Mouse (Mus musculus): ENCODE measurements around the gene Xxylt1. TPM values are rescaled to one million over a fixed set of nuclear protein-coding genes. Genes with fewer than 3 reads are reported as not detected.
"Not testable (repeated sequence)": the region's sequence is repeated elsewhere in the genome, so short reads cannot be mapped to it uniquely, and the experiment has no call there.

Gene Xxylt1
- total RNA-seq, 2 experiments from 2014 or later = 17.2 to 19.6 TPM

- no peak for DNase-seq (ENCODE audit: low spot score in 2 of 2)
Observed at GRCm38 (mm10) chr16:31024997-31025396, 56.2 kb downstream of the Xxylt1 start.

- DNase-seq (ENCODE audit: low spot score in 2 of 2) = no peak
Observed at GRCm38 (mm10) chr16:31024221-31024620, 57.0 kb downstream of the Xxylt1 start.

- no peak for DNase-seq (ENCODE audit: low spot score in 2 of 2)
Observed at GRCm38 (mm10) chr16:31023803-31024202, 57.4 kb downstream of the Xxylt1 start.

GRCm38 (mm10) chr16:31022287-31022686 is 58.9 kb downstream of the Xxylt1 start:
- no peak for DNase-seq (ENCODE audit: low spot score in 2 of 2)

- no peak for DNase-seq (ENCODE audit: low spot score in 2 of 2)
Observed at GRCm38 (mm10) chr16:31019514-31019913, 61.7 kb downstream of the Xxylt1 start.

GRCm38 (mm10) chr16:31017687-31018413 is 63.4 kb downstream of the Xxylt1 start:
- DNase-seq (ENCODE audit: low spot score in 2 of 2) = no peak

GRCm38 (mm10) chr16:31016669-31017068 is 64.6 kb downstream of the Xxylt1 start:
- no peak for DNase-seq (ENCODE audit: low spot score in 2 of 2)

GRCm38 (mm10) chr16:31016169-31016568 is 65.1 kb downstream of the Xxylt1 start:
- DNase-seq (ENCODE audit: low spot score in 2 of 2) = no peak

- no peak for DNase-seq (ENCODE audit: low spot score in 2 of 2)
Observed at GRCm38 (mm10) chr16:31015271-31015670, 66.0 kb downstream of the Xxylt1 start.

- no peak for DNase-seq (ENCODE audit: low spot score in 2 of 2)
Observed at GRCm38 (mm10) chr16:31012236-31012635, 69.0 kb downstream of the Xxylt1 start.

GRCm38 (mm10) chr16:31010443-31010842 is 70.8 kb downstream of the Xxylt1 start:
- no peak for DNase-seq (ENCODE audit: low spot score in 2 of 2)

- no peak for DNase-seq (ENCODE audit: low spot score in 2 of 2)
Observed at GRCm38 (mm10) chr16:31008326-31008725, 72.9 kb downstream of the Xxylt1 start.

GRCm38 (mm10) chr16:31007582-31007981 is 73.7 kb downstream of the Xxylt1 start:
- DNase-seq (ENCODE audit: low spot score in 2 of 2) = no peak

GRCm38 (mm10) chr16:31005693-31006092 is 75.5 kb downstream of the Xxylt1 start:
- no peak for DNase-seq (ENCODE audit: low spot score in 2 of 2)

GRCm38 (mm10) chr16:31004321-31004682 is 76.9 kb downstream of the Xxylt1 start:
- no peak for DNase-seq (ENCODE audit: low spot score in 2 of 2)

- not testable (repeated sequence) for DNase-seq (ENCODE audit: low spot score in 2 of 2)
Observed at GRCm38 (mm10) chr16:31003592-31004320, 77.5 kb downstream of the Xxylt1 start.

- no peak for DNase-seq (ENCODE audit: low spot score in 2 of 2)
Observed at GRCm38 (mm10) chr16:31002926-31003325, 78.3 kb downstream of the Xxylt1 start.

GRCm38 (mm10) chr16:31002117-31002516 is 79.1 kb downstream of the Xxylt1 start:
- DNase-seq (ENCODE audit: low spot score in 2 of 2) = no peak

GRCm38 (mm10) chr16:30998711-30999110 is 82.5 kb downstream of the Xxylt1 start:
- DNase-seq (ENCODE audit: low spot score in 2 of 2) = no peak

GRCm38 (mm10) chr16:30998048-30998447 is 83.2 kb downstream of the Xxylt1 start:
- DNase-seq (ENCODE audit: low spot score in 2 of 2) = peak in 1 of 2 experiments; percentile 69

GRCm38 (mm10) chr16:30995446-30995845 is 85.8 kb downstream of the Xxylt1 start:
- DNase-seq (ENCODE audit: low spot score in 2 of 2) = no peak

GRCm38 (mm10) chr16:30994881-30995280 is 86.4 kb downstream of the Xxylt1 start:
- no peak for DNase-seq (ENCODE audit: low spot score in 2 of 2)

GRCm38 (mm10) chr16:30994296-30994695 is 86.9 kb downstream of the Xxylt1 start:
- no peak for DNase-seq (ENCODE audit: low spot score in 2 of 2)
